Mouse (Mus musculus): ENCODE data around the gene Sgf29. TPM values are rescaled to one million over a fixed set of nuclear protein-coding genes. Genes with fewer than 3 reads are reported as not detected.

Sgf29 gene
- total and polyA plus RNA-seq, 3 experiments, result 21.6 to 25.5 (median 23.4) TPM

DNA sequence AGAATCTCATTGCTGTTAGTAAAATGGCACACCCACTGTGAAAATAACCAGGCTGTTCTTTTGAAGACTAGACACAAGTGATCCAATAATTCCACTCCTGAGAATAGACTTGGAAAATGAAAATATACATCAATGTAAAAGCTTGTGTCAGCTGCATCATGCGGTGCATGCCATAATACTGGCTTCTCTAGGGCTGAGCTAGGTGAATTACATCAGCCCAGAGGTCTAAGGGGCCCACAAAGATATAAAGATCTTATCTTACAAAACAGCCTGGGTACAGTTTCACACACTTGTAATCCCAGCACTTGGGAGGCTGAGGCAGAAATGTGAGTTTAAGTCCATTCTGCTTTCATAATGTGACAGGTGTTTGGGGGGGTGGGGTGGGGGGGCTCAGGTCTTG lies 8.4 kb downstream of the Sgf29 start:
- TF ChIP-seq POLR2A (IDR thresholded peaks at IDR 0.05; ENCODE audit: insufficient read depth, low read depth, low read length) (no peak), EP300 (IDR thresholded peaks at IDR 0.05; ENCODE audit: insufficient read depth, low read depth, low read length) (no peak), CTCF (IDR thresholded peaks at IDR 0.05) (no peak)
- Histone ChIP-seq H3K4me1 (ENCODE audit: control insufficient read depth, insufficient read depth, low read length) (no peaks in the 10 kb centered on the region), H3K36me3 (ENCODE audit: control insufficient read depth, insufficient read depth, low read length) (no peaks in the 10 kb centered on the region), H3K27ac (no peak overlapping the region), H3K4me3 (no peak overlapping the region), H3K9ac (ENCODE audit: low read depth, low read length) (no peak overlapping the region), H3K27me3 (ENCODE audit: control insufficient read depth, insufficient read depth, low read length) (no peaks in the 10 kb centered on the region), H3K79me2 (replicated peaks; ENCODE audit: control insufficient read depth, insufficient read depth, low read length) (no peaks in the 10 kb centered on the region)
- DNase-seq, result no peak
- 83% methylated on average over 1 of the region's 1 CpGs for WGBS
- intact Hi-C loops (cut with DNase I), result no loop called here

DNA sequence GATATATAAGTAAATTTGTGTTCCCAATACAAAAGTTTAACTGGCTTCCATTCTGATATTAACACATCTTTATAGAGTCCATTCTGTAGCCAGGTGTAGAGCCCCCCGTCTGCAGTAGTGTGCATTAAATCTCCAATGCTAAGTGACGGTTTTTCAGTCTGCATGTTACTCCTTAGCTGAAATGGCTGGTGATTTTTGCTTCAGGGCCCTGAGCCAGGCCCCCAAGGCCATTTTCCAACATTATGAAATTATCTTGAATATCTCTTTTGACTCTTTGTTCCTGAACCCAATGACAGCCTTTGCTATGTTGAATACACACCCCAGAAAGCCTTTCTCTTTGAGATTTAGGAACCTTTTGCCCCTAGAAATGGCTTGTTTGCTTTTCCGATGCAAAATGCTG lies 10.7 kb downstream of the Sgf29 start:
- Histone ChIP-seq H3K79me2 (replicated peaks; ENCODE audit: control insufficient read depth, insufficient read depth, low read length) (no peaks in the 10 kb centered on the region), H3K36me3 (ENCODE audit: control insufficient read depth, insufficient read depth, low read length) (no peaks in the 10 kb centered on the region), H3K4me1 (ENCODE audit: control insufficient read depth, insufficient read depth, low read length) (peaks cover 5% of the 10 kb centered on the region), H3K9ac (ENCODE audit: low read depth, low read length) (no peak overlapping the region), H3K27ac (no peak overlapping the region), H3K4me3 (no peak overlapping the region), H3K27me3 (ENCODE audit: control insufficient read depth, insufficient read depth, low read length) (no peaks in the 10 kb centered on the region)
- TF ChIP-seq EP300 (IDR thresholded peaks at IDR 0.05; ENCODE audit: insufficient read depth, low read depth, low read length) (no peak), CTCF (IDR thresholded peaks at IDR 0.05) (no peak), POLR2A (IDR thresholded peaks at IDR 0.05; ENCODE audit: insufficient read depth, low read depth, low read length) (no peak)
- WGBS, result 93% methylated on average over 3 of the region's 3 CpGs
- DNase-seq, result no peak
- intact Hi-C loops (cut with DNase I), result no loop called here

DNA sequence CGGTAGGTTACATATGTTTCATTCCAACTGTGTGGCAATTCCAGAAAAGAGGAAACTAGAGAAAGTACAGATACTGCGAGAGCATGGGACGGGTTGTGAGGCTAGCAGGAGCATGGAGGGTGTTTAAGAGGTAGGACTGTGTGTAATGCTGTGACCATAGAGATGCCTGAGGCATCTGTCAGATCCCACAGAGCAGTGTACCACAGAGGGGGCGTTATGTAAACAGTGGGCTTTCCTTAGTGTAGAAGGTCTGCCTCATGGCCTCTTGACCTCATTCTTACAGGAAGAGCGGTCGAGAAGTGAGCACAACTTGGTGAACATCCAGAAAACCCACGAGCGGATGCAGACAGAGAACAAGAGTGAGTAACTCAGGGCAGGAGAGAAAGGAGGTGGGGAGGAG lies 14.5 kb downstream of the Sgf29 start:
- 50% methylated on average over 8 of the region's 8 CpGs for WGBS
- Histone ChIP-seq H3K4me1 (ENCODE audit: control insufficient read depth, insufficient read depth, low read length) (peaks cover 12% of the 10 kb centered on the region), H3K9ac (ENCODE audit: low read depth, low read length) (no peak overlapping the region), H3K27me3 (ENCODE audit: control insufficient read depth, insufficient read depth, low read length) (no peaks in the 10 kb centered on the region), H3K36me3 (ENCODE audit: control insufficient read depth, insufficient read depth, low read length) (no peaks in the 10 kb centered on the region; the same call in 1 of the 2 replicates), H3K79me2 (replicated peaks; ENCODE audit: control insufficient read depth, insufficient read depth, low read length) (no peaks in the 10 kb centered on the region), H3K4me3 (no peak overlapping the region), H3K27ac (peak overlapping the region; percentile 38)
- DNase-seq, result no peak
- intact Hi-C loops (cut with DNase I), result no loop called here
- TF ChIP-seq CTCF (IDR thresholded peaks at IDR 0.05) (no peak), POLR2A (IDR thresholded peaks at IDR 0.05; ENCODE audit: insufficient read depth, low read depth, low read length) (no peak), EP300 (IDR thresholded peaks at IDR 0.05; ENCODE audit: insufficient read depth, low read depth, low read length) (no peak)

DNA sequence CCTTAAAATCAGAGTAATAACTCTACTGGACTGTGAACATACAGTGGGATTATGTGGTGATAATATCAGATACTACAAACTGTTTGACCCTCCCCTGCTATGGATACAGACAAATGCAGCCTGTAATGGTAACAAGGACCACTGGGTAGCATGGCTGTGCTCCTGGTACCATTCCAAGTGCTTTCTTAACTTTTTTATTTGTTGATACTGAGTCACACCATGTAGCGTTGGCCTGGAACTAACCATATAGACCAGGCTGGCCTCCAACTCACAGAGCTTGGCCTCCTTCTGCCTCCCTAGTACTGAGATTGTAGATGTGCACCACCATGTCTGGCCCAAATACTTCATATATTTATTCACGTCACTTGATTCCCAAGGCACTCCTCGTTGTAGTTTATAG lies 16.2 kb downstream of the Sgf29 start:
- 92% methylated on average over 3 of the region's 3 CpGs for whole genome bisulfite sequencing

DNA sequence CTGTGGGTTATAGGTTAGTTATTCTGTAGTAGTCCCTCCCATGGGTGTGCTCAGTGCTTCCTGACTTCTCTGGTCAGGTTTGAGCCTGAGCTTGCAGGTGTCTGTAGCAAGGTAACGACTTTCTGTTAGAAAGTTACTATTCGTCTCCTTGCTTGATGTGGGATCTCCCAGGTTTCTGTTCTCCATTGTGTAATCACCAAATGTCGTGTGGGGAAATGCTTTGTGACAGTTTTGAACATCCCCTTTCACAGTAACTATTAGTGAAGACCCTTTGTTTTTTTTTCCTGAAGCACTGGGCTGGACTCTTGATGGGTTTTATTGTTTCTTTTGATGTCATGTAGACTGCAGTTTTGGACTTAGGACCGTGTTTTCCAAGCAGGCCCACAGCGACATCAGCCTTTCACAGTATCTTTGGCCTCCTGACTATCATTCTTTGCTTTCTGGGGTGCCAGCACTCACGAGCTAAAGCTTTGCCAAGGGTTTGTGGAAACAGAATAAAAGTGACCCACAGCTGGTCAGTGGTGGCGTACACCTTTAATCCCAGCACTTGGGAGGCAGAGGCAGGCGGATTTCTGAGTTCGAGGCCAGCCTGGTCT lies 18.5 kb downstream of the Sgf29 start:
- Histone ChIP-seq H3K27me3 (ENCODE audit: control insufficient read depth, insufficient read depth, low read length) (no peaks in the 10 kb centered on the region), H3K27ac (no peak overlapping the region; the same call in 1 of the 2 replicates), H3K79me2 (replicated peaks; ENCODE audit: control insufficient read depth, insufficient read depth, low read length) (no peaks in the 10 kb centered on the region), H3K4me1 (ENCODE audit: control insufficient read depth, insufficient read depth, low read length) (peaks cover 14% of the 10 kb centered on the region), H3K36me3 (ENCODE audit: control insufficient read depth, insufficient read depth, low read length) (peaks cover 2% of the 10 kb centered on the region; the same call in 1 of the 2 replicates), H3K4me3 (no peak overlapping the region), H3K9ac (ENCODE audit: low read depth, low read length) (no peak overlapping the region)
- WGBS, result 73% methylated on average over 9 of the region's 9 CpGs
- intact Hi-C loops (cut with DNase I), result loop anchor here (2.0 kb wide), 1 partner anchor 15 kb away; no protein-coding TSS in a partner anchor
- DNase-seq, result no peak
- TF ChIP-seq POLR2A (IDR thresholded peaks at IDR 0.05; ENCODE audit: insufficient read depth, low read depth, low read length), result no peak
- TF ChIP-seq CTCF (IDR thresholded peaks at IDR 0.05), result no peak
- no peak for TF ChIP-seq EP300 (IDR thresholded peaks at IDR 0.05; ENCODE audit: insufficient read depth, low read depth, low read length)

More for the DNA sequence above, 16.2 kb downstream of the Sgf29 start:
- H3K27me3 ChIP-seq (ENCODE audit: control insufficient read depth, insufficient read depth, low read length), result no peaks in the 10 kb centered on the region
- peak; percentile 67 for TF ChIP-seq CTCF (IDR thresholded peaks at IDR 0.05)
- no peak for TF ChIP-seq EP300 (IDR thresholded peaks at IDR 0.05; ENCODE audit: insufficient read depth, low read depth, low read length)
- TF ChIP-seq POLR2A (IDR thresholded peaks at IDR 0.05; ENCODE audit: insufficient read depth, low read depth, low read length), result no peak
- intact Hi-C loops (cut with DNase I), result loop anchor here (1.0 kb wide), 1 partner anchor 28 kb away; no protein-coding TSS in a partner anchor
- no peak overlapping the region for H3K27ac ChIP-seq
- H3K36me3 ChIP-seq (ENCODE audit: control insufficient read depth, insufficient read depth, low read length), result peaks cover 2% of the 10 kb centered on the region; the same call in 1 of the 2 replicates
- H3K4me3 ChIP-seq, result no peak overlapping the region
- H3K9ac ChIP-seq (ENCODE audit: low read depth, low read length), result no peak overlapping the region
- no peaks in the 10 kb centered on the region for H3K79me2 ChIP-seq (replicated peaks; ENCODE audit: control insufficient read depth, insufficient read depth, low read length)
- peak in 1 of 2 experiments; percentile 36 for DNase-seq
- H3K4me1 ChIP-seq (ENCODE audit: control insufficient read depth, insufficient read depth, low read length), result peaks cover 14% of the 10 kb centered on the region

DNA sequence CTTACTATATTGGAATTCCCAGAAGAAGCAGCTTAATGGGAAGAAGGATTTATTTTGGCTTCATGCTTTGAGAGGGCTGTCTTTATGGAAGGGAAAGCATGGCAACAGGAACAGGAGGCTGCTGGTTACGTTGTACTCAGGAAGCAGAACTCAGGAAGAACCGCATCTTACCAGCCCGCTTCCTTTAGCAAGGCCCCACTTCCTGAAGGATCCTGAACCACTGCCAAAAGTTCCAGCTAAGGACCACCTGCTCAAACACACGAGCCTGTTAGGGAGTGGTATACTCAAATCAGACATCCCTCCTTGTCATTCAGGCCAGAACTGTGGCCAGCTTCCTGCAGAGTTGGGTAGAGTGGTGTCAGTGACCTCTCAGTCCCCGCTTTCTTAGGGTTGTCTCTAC lies 19.3 kb downstream of the Sgf29 start:
- Histone ChIP-seq H3K4me3 (no peak overlapping the region), H3K9ac (ENCODE audit: low read depth, low read length) (no peak overlapping the region), H3K4me1 (ENCODE audit: control insufficient read depth, insufficient read depth, low read length) (peaks cover 14% of the 10 kb centered on the region), H3K27ac (peak overlapping the region; percentile 49), H3K27me3 (ENCODE audit: control insufficient read depth, insufficient read depth, low read length) (no peaks in the 10 kb centered on the region), H3K36me3 (ENCODE audit: control insufficient read depth, insufficient read depth, low read length) (peaks cover 10% of the 10 kb centered on the region), H3K79me2 (replicated peaks; ENCODE audit: control insufficient read depth, insufficient read depth, low read length) (no peaks in the 10 kb centered on the region)
- no peak for DNase-seq
- intact Hi-C loops (cut with DNase I), result loop anchor here (2.0 kb wide), 1 partner anchor 16 kb away; no protein-coding TSS in a partner anchor
- TF ChIP-seq CTCF (IDR thresholded peaks at IDR 0.05) (no peak), POLR2A (IDR thresholded peaks at IDR 0.05; ENCODE audit: insufficient read depth, low read depth, low read length) (peak; percentile 32; the same call in 1 of the 2 replicates)
- 37% methylated on average over 5 of the region's 5 CpGs for WGBS
